Mouse (Mus musculus) hindbrain, embryonic 16.5 days (tissue): ENCODE measurements around the gene Large1. TPM values are rescaled to one million over a fixed set of nuclear protein-coding genes. Genes with fewer than 3 reads are reported as not detected.
"Not testable (repeated sequence)": the region's sequence is repeated elsewhere in the genome, so short reads cannot be mapped to it uniquely, and the experiment has no call there.

Experiments used
- ATAC-seq: fragments of 200-750 bp; cut with Nextera tagmentation; 2 replicates; pipeline ENCODE4 v1.8.0; 2017; ENCODE audit warnings: moderate TSS enrichment, moderate library complexity
- H3K27ac ChIP-seq: fragments of 300-500 bp; sonication (generic); 2 replicates; pipeline ENCODE4 v1.5.1; 2014; ENCODE audit warnings: low read depth, mild to moderate bottlenecking, control low read depth, low read length, moderate library complexity
- H3K27me3 ChIP-seq: fragments of 300-500 bp; sonication (generic); replicated peaks from 2 replicates; pipeline ENCODE4 v1.6.1; 2014; ENCODE audit warnings: low read length; ENCODE audit not compliant: control insufficient read depth, insufficient read depth
- H3K36me3 ChIP-seq: fragments of 300-500 bp; sonication (generic); 2 replicates; pipeline ENCODE4 v1.6.1; 2014; ENCODE audit warnings: mild to moderate bottlenecking, low read length, moderate library complexity, mixed read lengths; ENCODE audit not compliant: control insufficient read depth, insufficient read depth
- H3K4me1 ChIP-seq: fragments of 300-500 bp; sonication (generic); 2 replicates; pipeline ENCODE4 v1.6.1; 2014; ENCODE audit warnings: low read depth, low read length; ENCODE audit not compliant: control insufficient read depth, insufficient read depth
- H3K4me2 ChIP-seq: fragments of 300-500 bp; sonication (generic); 2 replicates; pipeline ENCODE4 v1.6.1; 2014; ENCODE audit warnings: mild to moderate bottlenecking, low read length, control low read depth, moderate library complexity
- H3K4me3 ChIP-seq: fragments of 300-500 bp; sonication (generic); 2 replicates; pipeline ENCODE4 v1.5.1; 2014; ENCODE audit warnings: mild to moderate bottlenecking, low read length, control low read depth, moderate library complexity
- H3K9ac ChIP-seq: fragments of 300-500 bp; sonication (generic); 2 replicates; pipeline ENCODE4 v1.6.1; 2014; ENCODE audit warnings: low read depth, mild to moderate bottlenecking, control low read depth, low read length, moderate library complexity
- H3K9me3 ChIP-seq: fragments of 300-500 bp; sonication (generic); 2 replicates; pipeline ENCODE4 v1.6.1; 2014; ENCODE audit warnings: mild to moderate bottlenecking, low read length, moderate library complexity; ENCODE audit not compliant: control insufficient read depth
- WGBS: fragments of 180-500 bp; shearing (Covaris S2); extraction: QIAGEN DNeasy Blood & Tissue Kit; methylation state at CpG from one replicate; pipeline ENCODE4 v1.1.7; 2014; 5-methylcytosine and 5-hydroxymethylcytosine counted together
- polyA plus RNA-seq: library from polyadenylated mRNA; unstranded; fragments of >200 nt; fragmentation: Nextera tagmentation; extraction: Ambion mirVana; gene quantifications from 2 replicates; pipeline ENCODE4 v1.2.1, GENCODE M21; 2015

Large1 gene
- polyA plus RNA-seq, 1 experiment from 2014 or later: 16.3 TPM

DNA sequence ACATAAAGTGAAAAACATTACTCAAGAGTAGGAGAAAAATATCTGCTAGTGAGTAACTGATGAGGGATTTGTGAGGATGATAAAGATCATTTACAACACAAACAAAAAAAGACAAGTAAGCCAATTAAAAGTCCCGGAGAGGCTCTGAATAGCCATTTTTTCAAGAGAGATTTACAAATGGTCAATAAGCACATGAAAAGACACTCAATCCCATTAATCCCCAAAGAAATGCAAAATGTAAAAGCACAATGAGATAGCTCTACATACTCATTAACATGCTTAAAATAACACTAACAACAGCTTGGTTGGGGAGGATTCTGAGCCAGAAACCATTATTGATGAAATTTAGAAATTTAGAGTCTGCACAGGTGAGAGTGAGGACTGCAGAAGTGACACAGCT is 249.3 kb downstream of the Large1 start:
- WGBS: 59% methylated on average over 1 of the region's 1 CpGs
- no peaks in the 10 kb centered on the region for H3K4me1 ChIP-seq
- H3K4me2 ChIP-seq: no peak overlapping the region
- H3K27ac ChIP-seq: no peak overlapping the region
- no peak overlapping the region for H3K4me3 ChIP-seq
- no peaks in the 10 kb centered on the region for H3K27me3 ChIP-seq
- H3K9me3 ChIP-seq: no peaks in the 10 kb centered on the region
- H3K36me3 ChIP-seq: no peaks in the 10 kb centered on the region
- ATAC-seq: no peak
- no peak overlapping the region for H3K9ac ChIP-seq

GRCm38 (mm10) chr8:73101069-73101468 is 252.3 kb downstream of the Large1 start:
- Histone ChIP-seq H3K36me3 (no peaks in the 10 kb centered on the region), H3K4me3 (no peak overlapping the region), H3K9ac (no peak overlapping the region), H3K9me3 (no peaks in the 10 kb centered on the region), H3K4me1 (no peaks in the 10 kb centered on the region), H3K27ac (no peak overlapping the region), H3K27me3 (no peaks in the 10 kb centered on the region), H3K4me2 (no peak overlapping the region)
- 90% methylated on average over 5 of the region's 5 CpGs for WGBS
- ATAC-seq: no peak

DNA sequence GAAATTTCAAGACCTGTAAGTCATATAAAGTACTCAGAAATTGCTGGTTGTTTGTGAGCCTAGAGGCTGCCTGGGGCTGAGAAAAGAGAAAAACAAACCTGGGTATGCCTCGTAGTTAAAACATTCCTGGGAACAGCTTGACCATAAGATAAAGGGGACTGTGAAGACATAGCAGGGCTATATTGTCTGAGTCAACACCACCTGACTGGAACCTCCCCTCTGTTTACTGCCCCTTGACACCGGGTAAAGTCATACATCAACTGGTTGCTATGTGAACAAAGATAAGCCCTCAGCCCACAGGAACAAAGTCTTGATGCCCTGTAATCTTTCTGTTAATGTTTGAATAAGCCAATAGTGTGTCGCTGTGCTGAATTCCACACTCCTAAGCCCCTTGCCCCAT is 252.7 kb downstream of the Large1 start:
- WGBS: 36% methylated on average over 3 of the region's 3 CpGs

GRCm38 (mm10) chr8:73099542-73099941 is 253.8 kb downstream of the Large1 start:
- H3K27me3 ChIP-seq: no peaks in the 10 kb centered on the region
- no peaks in the 10 kb centered on the region for H3K4me1 ChIP-seq
- no peak overlapping the region for H3K4me3 ChIP-seq
- H3K9ac ChIP-seq: no peak overlapping the region
- H3K36me3 ChIP-seq: no peaks in the 10 kb centered on the region
- no peak overlapping the region for H3K27ac ChIP-seq
- no peak overlapping the region for H3K4me2 ChIP-seq
- no peak for ATAC-seq
- WGBS: 90% methylated on average over 3 of the region's 3 CpGs
- no peaks in the 10 kb centered on the region for H3K9me3 ChIP-seq

More for the DNA sequence above, 252.7 kb downstream of the Large1 start:
- not testable (repeated sequence) for H3K27me3 ChIP-seq, H3K4me3 ChIP-seq, H3K36me3 ChIP-seq, H3K9me3 ChIP-seq, H3K27ac ChIP-seq, H3K9ac ChIP-seq, ATAC-seq, H3K4me2 ChIP-seq, H3K4me1 ChIP-seq

GRCm38 (mm10) chr8:73096952-73097351 is 256.4 kb downstream of the Large1 start:
- H3K4me2 ChIP-seq: no peak overlapping the region
- H3K27ac ChIP-seq: no peak overlapping the region
- H3K36me3 ChIP-seq: no peaks in the 10 kb centered on the region
- no peaks in the 10 kb centered on the region for H3K27me3 ChIP-seq
- no peak overlapping the region for H3K9ac ChIP-seq
- no peaks in the 10 kb centered on the region for H3K9me3 ChIP-seq
- no peaks in the 10 kb centered on the region for H3K4me1 ChIP-seq
- no peak for ATAC-seq
- no peak overlapping the region for H3K4me3 ChIP-seq
- WGBS: 86% methylated on average over 2 of the region's 2 CpGs

DNA sequence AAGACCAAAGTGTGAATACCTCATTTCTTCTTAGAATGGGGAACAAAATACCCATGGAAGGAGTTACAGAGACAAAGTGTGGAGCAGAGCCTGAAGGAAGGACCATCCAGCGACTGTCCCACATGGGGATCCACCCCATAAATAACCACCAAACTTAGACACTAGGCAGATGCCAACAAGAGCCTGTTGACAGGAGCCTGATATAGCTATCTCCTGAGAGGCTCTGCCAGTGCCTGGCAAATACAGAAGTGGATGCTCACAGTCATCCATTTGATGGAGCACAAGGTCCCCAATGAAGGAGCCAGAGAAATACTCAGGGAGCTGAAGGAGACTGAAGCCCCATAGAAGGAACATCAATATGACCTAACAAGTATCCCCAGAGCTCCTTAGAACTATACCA is 275.6 kb downstream of the Large1 start:
- not testable (repeated sequence) for H3K4me3 ChIP-seq, H3K27ac ChIP-seq, ATAC-seq, H3K9ac ChIP-seq, H3K4me2 ChIP-seq, H3K36me3 ChIP-seq, H3K9me3 ChIP-seq, H3K4me1 ChIP-seq, H3K27me3 ChIP-seq
- 88% methylated on average over 1 of the region's 1 CpGs for WGBS

DNA sequence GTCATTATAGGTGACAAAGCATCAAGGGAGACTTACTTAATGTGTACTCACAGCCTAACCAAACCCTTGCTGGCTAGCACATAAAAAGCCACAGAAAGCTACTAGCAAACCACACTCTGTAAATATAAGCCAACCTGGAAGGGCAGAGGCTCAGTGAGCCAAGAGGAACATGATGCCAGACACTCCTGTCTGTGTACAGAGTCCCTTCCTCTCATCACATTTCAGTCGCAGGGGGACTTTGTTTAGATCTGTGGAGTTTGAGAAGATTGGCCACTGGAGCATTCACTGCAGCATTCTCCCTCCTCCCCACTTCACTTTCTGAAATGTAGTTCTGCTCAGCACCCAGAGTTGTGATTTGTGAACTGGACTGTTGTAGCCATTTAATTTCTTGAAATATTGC is 291.9 kb downstream of the Large1 start:
- no peak overlapping the region for H3K4me3 ChIP-seq
- no peak overlapping the region for H3K9ac ChIP-seq
- no peaks in the 10 kb centered on the region for H3K27me3 ChIP-seq
- H3K4me1 ChIP-seq: no peaks in the 10 kb centered on the region
- no peaks in the 10 kb centered on the region for H3K36me3 ChIP-seq
- H3K9me3 ChIP-seq: no peaks in the 10 kb centered on the region
- ATAC-seq: no peak
- no peak overlapping the region for H3K4me2 ChIP-seq
- WGBS: 71% methylated on average over 1 of the region's 1 CpGs
- H3K27ac ChIP-seq: no peak overlapping the region

DNA sequence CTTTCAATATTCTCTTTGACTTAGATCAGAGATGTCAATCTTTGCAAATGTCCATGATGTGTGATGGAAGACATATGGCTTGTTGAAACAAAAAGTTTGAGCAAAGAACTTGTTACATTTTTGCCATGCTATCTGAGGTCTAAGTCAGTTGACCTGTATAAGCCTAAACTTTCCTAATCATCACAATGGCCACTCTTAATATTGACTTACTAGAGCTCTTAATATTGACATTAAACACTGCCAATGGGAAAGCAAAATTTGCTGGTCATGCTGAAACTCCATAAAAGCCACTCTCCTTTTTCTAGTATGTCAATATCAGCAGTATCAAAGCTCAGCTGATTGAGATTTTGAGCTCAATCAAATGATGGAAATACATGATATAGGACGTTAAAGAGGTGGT is 298.6 kb downstream of the Large1 start:
- H3K4me2 ChIP-seq: no peak overlapping the region
- H3K9ac ChIP-seq: no peak overlapping the region
- no peaks in the 10 kb centered on the region for H3K36me3 ChIP-seq
- 74% methylated on average over 1 of the region's 1 CpGs for WGBS
- H3K4me3 ChIP-seq: no peak overlapping the region
- no peaks in the 10 kb centered on the region for H3K4me1 ChIP-seq
- H3K27me3 ChIP-seq: no peaks in the 10 kb centered on the region
- no peak overlapping the region for H3K27ac ChIP-seq
- no peaks in the 10 kb centered on the region for H3K9me3 ChIP-seq
- no peak for ATAC-seq

GRCm38 (mm10) chr8:73053878-73054277 is 299.5 kb downstream of the Large1 start:
- no peaks in the 10 kb centered on the region for H3K36me3 ChIP-seq
- H3K27ac ChIP-seq: no peak overlapping the region
- H3K9ac ChIP-seq: no peak overlapping the region
- WGBS: 75% methylated on average over 3 of the region's 3 CpGs
- no peaks in the 10 kb centered on the region for H3K27me3 ChIP-seq
- H3K4me3 ChIP-seq: no peak overlapping the region
- no peaks in the 10 kb centered on the region for H3K9me3 ChIP-seq
- H3K4me2 ChIP-seq: no peak overlapping the region
- ATAC-seq: peak; percentile 56; the same call in 1 of the 2 replicates
- no peaks in the 10 kb centered on the region for H3K4me1 ChIP-seq

- H3K4me1 ChIP-seq: no peaks in the 10 kb centered on the region
- no peaks in the 10 kb centered on the region for H3K27me3 ChIP-seq
- WGBS: 89% methylated on average over 1 of the region's 1 CpGs
- no peaks in the 10 kb centered on the region for H3K36me3 ChIP-seq
- no peak for ATAC-seq
- H3K27ac ChIP-seq: no peak overlapping the region
- H3K4me3 ChIP-seq: no peak overlapping the region
- H3K9me3 ChIP-seq: no peaks in the 10 kb centered on the region
- H3K4me2 ChIP-seq: no peak overlapping the region
- H3K9ac ChIP-seq: no peak overlapping the region
Measured at GRCm38 (mm10) chr8:73052414-73052813, 300.9 kb downstream of the Large1 start.
